Mouse (Mus musculus): Measurements from ENCODE around the gene Lhfpl1.
"Not testable (repeated sequence)": the region's sequence is repeated elsewhere in the genome, so short reads cannot be mapped to it uniquely, and the experiment has no call there.

The Lhfpl1 gene

GRCm38 (mm10) chrX:145348377-145349203, at the start of gene Lhfpl1:
Lhfpl1 (minus strand) TSS chrX:145349089.
- no peak for DNase-seq (ENCODE audit: low spot score)

- DNase-seq (ENCODE audit: low spot score) = no peak
These were observed 22.9 kb upstream of the Lhfpl1 start for GRCm38 (mm10) chrX:145371839-145372238.

- DNase-seq (ENCODE audit: low spot score) = no peak
These were observed 13.6 kb upstream of the Lhfpl1 start for GRCm38 (mm10) chrX:145362527-145362926.

- DNase-seq (ENCODE audit: low spot score) = no peak
These were observed 6.5 kb downstream of the Lhfpl1 start for GRCm38 (mm10) chrX:145342402-145342801.

GRCm38 (mm10) chrX:145336141-145336540, 12.7 kb downstream of the Lhfpl1 start:
- no peak for DNase-seq (ENCODE audit: low spot score)

- DNase-seq (ENCODE audit: low spot score) = no peak
These were observed 40.3 kb downstream of the Lhfpl1 start for GRCm38 (mm10) chrX:145308555-145308954.

GRCm38 (mm10) chrX:145307174-145307573, 41.7 kb downstream of the Lhfpl1 start:
- DNase-seq (ENCODE audit: low spot score) = no peak

- not testable (repeated sequence) for DNase-seq (ENCODE audit: low spot score)
These were observed 48.7 kb downstream of the Lhfpl1 start for GRCm38 (mm10) chrX:145300232-145300631.

- no peak for DNase-seq (ENCODE audit: low spot score)
These were observed 76.7 kb downstream of the Lhfpl1 start for GRCm38 (mm10) chrX:145272209-145272608.

GRCm38 (mm10) chrX:145271768-145272167, 77.1 kb downstream of the Lhfpl1 start:
- no peak for DNase-seq (ENCODE audit: low spot score)

GRCm38 (mm10) chrX:145261803-145262202, 87.1 kb downstream of the Lhfpl1 start:
- no peak for DNase-seq (ENCODE audit: low spot score)

All from urinary bladder, postnatal 25 days (tissue).